Mouse (Mus musculus) heart, embryonic 16.5 days (tissue): ENCODE results near the gene Pole2. TPM values are rescaled to one million over a fixed set of nuclear protein-coding genes. Genes with fewer than 3 reads are reported as not detected.

ENCODE experiments used
- ATAC-seq: fragments of 200-750 bp; cut with Nextera tagmentation; replicated peaks from 2 replicates; pipeline ENCODE4 v1.8.0; 2017; ENCODE audit warnings: moderate number of reproducible peaks; ENCODE audit not compliant: insufficient read depth, low FRiP score; ENCODE audit errors: extremely low read depth
- H3K27ac ChIP-seq: fragments of 300-500 bp; sonication (generic); 2 replicates; pipeline ENCODE4 v1.5.1; 2014; ENCODE audit warnings: mild to moderate bottlenecking, low read length, control low read depth, moderate library complexity
- H3K27me3 ChIP-seq: fragments of 300-500 bp; sonication (generic); 2 replicates; pipeline ENCODE4 v1.6.1; 2014; ENCODE audit warnings: low read length, mixed read lengths; ENCODE audit not compliant: control insufficient read depth, insufficient read depth
- H3K36me3 ChIP-seq: fragments of 300-500 bp; sonication (generic); 2 replicates; pipeline ENCODE4 v1.6.1; 2014; ENCODE audit not compliant: control insufficient read depth, insufficient read depth
- H3K4me1 ChIP-seq: fragments of 300-500 bp; sonication (generic); 2 replicates; pipeline ENCODE4 v1.6.1; 2014; ENCODE audit warnings: low read length, mixed read lengths; ENCODE audit not compliant: control insufficient read depth, insufficient read depth
- H3K4me2 ChIP-seq: fragments of 300-500 bp; sonication (generic); 2 replicates; pipeline ENCODE4 v1.6.1; 2014; ENCODE audit warnings: low read depth, mild to moderate bottlenecking, control low read depth, low read length
- H3K4me3 ChIP-seq: fragments of 300-500 bp; sonication (generic); 2 replicates; pipeline ENCODE4 v1.5.1; 2014; ENCODE audit warnings: mild to moderate bottlenecking, control low read depth, low read length
- H3K9ac ChIP-seq: fragments of 300-500 bp; sonication (generic); 2 replicates; pipeline ENCODE4 v1.6.1; 2014; ENCODE audit warnings: low read length, control low read depth
- H3K9me3 ChIP-seq: fragments of 300-500 bp; sonication (generic); replicated peaks from 2 replicates; pipeline ENCODE4 v1.6.1; 2016; ENCODE audit warnings: low read length; ENCODE audit not compliant: control insufficient read depth
- WGBS: fragments of 180-500 bp; shearing (Covaris S2); extraction: QIAGEN DNeasy Blood & Tissue Kit; methylation state at CpG from one replicate; pipeline ENCODE4 v1.1.7; 2014; 5-methylcytosine and 5-hydroxymethylcytosine counted together
- polyA plus RNA-seq: library from polyadenylated mRNA; unstranded; fragments of >200 nt; fragmentation: Nextera tagmentation; extraction: Ambion mirVana; gene quantifications from 2 replicates; pipeline ENCODE4 v1.2.1, GENCODE M21; 2015

Gene Pole2
- polyA plus RNA-seq, 1 experiment from 2014 or later = 15.0 TPM

DNA sequence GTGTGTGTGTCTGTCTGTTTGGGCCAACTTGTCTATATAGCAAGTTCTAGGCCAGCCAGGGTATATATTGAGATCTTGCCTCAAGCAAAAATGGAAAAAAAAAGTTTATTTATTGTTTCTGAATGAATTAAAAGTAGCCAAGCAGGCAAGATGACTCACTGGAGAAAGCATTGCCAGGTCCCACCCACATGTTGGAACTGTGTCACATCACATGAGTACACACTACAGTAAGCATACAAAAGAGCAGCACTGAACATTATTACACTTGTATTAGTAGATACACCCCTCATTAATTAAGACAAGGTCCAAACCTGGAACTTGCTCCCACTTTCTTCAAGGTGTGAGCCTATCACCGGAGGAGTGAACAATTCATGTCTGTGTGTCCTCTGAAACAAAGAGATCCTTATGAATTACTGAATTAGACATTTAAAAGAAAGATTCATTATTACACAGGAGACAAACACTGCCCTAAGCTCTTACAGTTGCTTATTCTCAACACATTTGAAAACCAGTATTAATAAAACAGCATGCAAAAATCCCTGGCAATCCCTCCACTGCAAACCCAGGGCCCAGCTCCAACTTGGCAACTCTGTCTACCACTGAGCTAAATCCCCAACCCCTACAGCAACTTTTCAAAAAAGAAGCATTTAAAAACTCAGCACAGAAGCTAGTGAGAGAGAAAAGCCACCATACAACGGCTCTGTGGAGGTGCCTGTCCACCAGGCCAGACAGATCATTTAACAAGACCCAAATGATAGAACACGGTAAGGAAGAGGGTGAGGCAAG lies 12.8 kb downstream of the Pole2 start:
- no peak overlapping the region for H3K4me3 ChIP-seq
- H3K27ac ChIP-seq = no peak overlapping the region
- ATAC-seq = no peak
- H3K4me2 ChIP-seq = no peak overlapping the region
- no peaks in the 10 kb centered on the region for H3K4me1 ChIP-seq
- H3K9ac ChIP-seq = no peak overlapping the region
- 81% methylated on average over 3 of the region's 3 CpGs for WGBS
- H3K36me3 ChIP-seq = peaks cover 12% of the 10 kb centered on the region
- no peaks in the 10 kb centered on the region for H3K27me3 ChIP-seq
- no peaks in the 10 kb centered on the region for H3K9me3 ChIP-seq

- Histone ChIP-seq H3K4me2 (no peak overlapping the region), H3K4me3 (no peak overlapping the region), H3K4me1 (no peaks in the 10 kb centered on the region), H3K9me3 (no peaks in the 10 kb centered on the region), H3K27ac (no peak overlapping the region), H3K36me3 (peaks cover 15% of the 10 kb centered on the region), H3K27me3 (no peaks in the 10 kb centered on the region), H3K9ac (no peak overlapping the region)
- ATAC-seq = no peak
- 85% methylated on average over 7 of the region's 7 CpGs for WGBS
Measured at GRCm38 (mm10) chr12:69214393-69214792, 13.6 kb downstream of the Pole2 start.

GRCm38 (mm10) chr12:69213186-69213777 lies 14.7 kb downstream of the Pole2 start:
- H3K36me3 ChIP-seq = peaks cover 19% of the 10 kb centered on the region
- ATAC-seq = no peak

DNA sequence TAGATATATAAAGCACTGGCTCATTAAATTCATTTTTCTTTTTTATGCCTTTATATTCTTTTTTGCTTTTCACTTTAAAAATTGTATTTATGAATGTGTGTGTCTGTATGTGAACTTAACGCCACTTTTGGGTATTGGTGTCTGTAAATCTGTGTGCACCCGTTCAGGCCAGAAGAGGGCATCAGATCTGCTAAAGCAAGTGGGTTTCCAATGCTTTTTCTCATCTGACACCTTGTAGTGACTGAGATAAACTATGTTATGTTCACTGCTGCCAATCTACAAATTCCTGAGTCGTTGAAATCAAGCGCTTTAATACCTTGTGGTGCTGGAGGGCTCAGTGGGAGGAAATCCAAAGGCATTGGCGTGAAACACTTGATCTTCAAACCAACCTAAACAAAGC lies 16.9 kb downstream of the Pole2 start:
- no peaks in the 10 kb centered on the region for H3K9me3 ChIP-seq
- H3K9ac ChIP-seq = no peak overlapping the region
- H3K27me3 ChIP-seq = no peaks in the 10 kb centered on the region
- peak; percentile 64 for ATAC-seq
- peak overlapping the region; percentile 42 for H3K27ac ChIP-seq
- no peak overlapping the region; the same call in 1 of the 2 replicates for H3K4me2 ChIP-seq
- H3K4me3 ChIP-seq = no peak overlapping the region
- H3K36me3 ChIP-seq = peaks cover 18% of the 10 kb centered on the region
- WGBS = 45% methylated on average over 5 of the region's 5 CpGs
- no peaks in the 10 kb centered on the region for H3K4me1 ChIP-seq

More at GRCm38 (mm10) chr12:69213186-69213777, 14.7 kb downstream of the Pole2 start:
- Histone ChIP-seq H3K4me2 (no peak overlapping the region), H3K9me3 (no peaks in the 10 kb centered on the region), H3K27ac (no peak overlapping the region), H3K4me1 (no peaks in the 10 kb centered on the region), H3K9ac (no peak overlapping the region), H3K27me3 (no peaks in the 10 kb centered on the region), H3K4me3 (no peak overlapping the region)
- 88% methylated on average over 13 of the region's 13 CpGs for WGBS

- no peaks in the 10 kb centered on the region for H3K9me3 ChIP-seq
- ATAC-seq = no peak
- 0 out of 2 replicates have a peak overlapping the region, but pooled peaks have one; percentile 2 for H3K27ac ChIP-seq
- no peaks in the 10 kb centered on the region for H3K27me3 ChIP-seq
- H3K36me3 ChIP-seq = peaks cover 18% of the 10 kb centered on the region
- H3K9ac ChIP-seq = no peak overlapping the region
- whole genome bisulfite sequencing = 77% methylated on average over 18 of the region's 18 CpGs
- H3K4me1 ChIP-seq = no peaks in the 10 kb centered on the region
- H3K4me3 ChIP-seq = no peak overlapping the region
- H3K4me2 ChIP-seq = no peak overlapping the region
Measured at GRCm38 (mm10) chr12:69210056-69210979, 17.7 kb downstream of the Pole2 start.

- no peak overlapping the region for H3K9ac ChIP-seq
- 87% methylated on average over 2 of the region's 2 CpGs for WGBS
- H3K4me2 ChIP-seq = no peak overlapping the region
- H3K36me3 ChIP-seq = peaks cover 15% of the 10 kb centered on the region
- ATAC-seq = no peak
- no peak overlapping the region for H3K4me3 ChIP-seq
- no peaks in the 10 kb centered on the region for H3K4me1 ChIP-seq
- no peak overlapping the region for H3K27ac ChIP-seq
- H3K9me3 ChIP-seq = no peaks in the 10 kb centered on the region
- no peaks in the 10 kb centered on the region for H3K27me3 ChIP-seq
Measured at GRCm38 (mm10) chr12:69208520-69208919, 19.5 kb downstream of the Pole2 start.

DNA sequence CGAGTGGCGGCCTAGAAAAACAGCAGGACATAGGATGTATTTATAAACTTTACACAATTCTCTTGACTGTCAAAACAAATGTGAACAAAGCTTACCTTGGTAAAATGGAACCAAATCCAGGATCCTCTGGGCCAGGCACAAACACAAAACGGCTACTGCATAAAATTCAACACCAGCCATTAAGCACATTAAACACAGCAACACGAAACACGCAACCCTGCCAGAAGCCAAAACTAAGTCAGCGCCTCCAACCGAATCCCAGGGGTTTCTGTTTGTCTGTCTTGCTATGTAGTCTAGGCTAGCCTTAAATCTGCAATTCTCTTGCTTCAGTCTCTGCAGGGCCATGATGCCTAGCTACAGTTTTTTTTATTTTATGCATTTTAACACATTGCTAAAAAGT lies 20.1 kb downstream of the Pole2 start:
- H3K4me2 ChIP-seq = no peak overlapping the region
- no peaks in the 10 kb centered on the region for H3K27me3 ChIP-seq
- no peaks in the 10 kb centered on the region for H3K4me1 ChIP-seq
- no peak overlapping the region for H3K27ac ChIP-seq
- ATAC-seq = no peak
- no peak overlapping the region for H3K9ac ChIP-seq
- H3K36me3 ChIP-seq = peaks cover 13% of the 10 kb centered on the region
- H3K9me3 ChIP-seq = no peaks in the 10 kb centered on the region
- no peak overlapping the region for H3K4me3 ChIP-seq
- WGBS = 98% methylated on average over 7 of the region's 7 CpGs

GRCm38 (mm10) chr12:69207396-69207795 lies 20.6 kb downstream of the Pole2 start:
- WGBS = 90% methylated on average over 8 of the region's 8 CpGs

More at GRCm38 (mm10) chr12:69207396-69207795, 20.6 kb downstream of the Pole2 start:
- Histone ChIP-seq H3K9me3 (no peaks in the 10 kb centered on the region), H3K4me1 (no peaks in the 10 kb centered on the region), H3K4me3 (no peak overlapping the region), H3K36me3 (peaks cover 13% of the 10 kb centered on the region), H3K27me3 (no peaks in the 10 kb centered on the region), H3K9ac (no peak overlapping the region), H3K27ac (no peak overlapping the region), H3K4me2 (no peak overlapping the region)
- ATAC-seq = no peak
